Mouse (Mus musculus): ENCODE measurements at regions not wholly inside any gene's neighbourhood (a gene's known extent, or its start where the extent isn't known, plus 50 kb on each side); places are given as distances from the start of the nearest gene placed in this dataset.

GRCm38 (mm10) chr4:53951003-53951733 is 125.3 kb downstream of the Tmem38b start:
- H3K27me3 ChIP-seq (ENCODE audit: control insufficient read depth, insufficient read depth, low read length) = no peaks in the 10 kb centered on the region
- no peak overlapping the region for H3K9ac ChIP-seq (ENCODE audit: low read depth, low read length)
- H3K27ac ChIP-seq (ENCODE audit: low read depth, low read length) = no peak overlapping the region
- no peaks in the 10 kb centered on the region for H3K9me3 ChIP-seq (replicated peaks; ENCODE audit: control insufficient read depth, low read length)
- H3K36me3 ChIP-seq (ENCODE audit: control insufficient read depth, insufficient read depth, low read length) = no peaks in the 10 kb centered on the region
- no peak overlapping the region for H3K4me2 ChIP-seq
- no peak overlapping the region for H3K4me3 ChIP-seq (ENCODE audit: low read depth, low read length)
- ATAC-seq (replicated peaks; ENCODE audit: insufficient number of reproducible peaks, low FRiP score, low TSS enrichment) = no peak
- H3K4me1 ChIP-seq (ENCODE audit: control insufficient read depth, insufficient read depth, low read length) = peaks cover 9% of the 10 kb centered on the region
- 18% methylated on average over 3 of the region's 3 CpGs for WGBS (ENCODE audit: insufficient replicate concordance)

GRCm38 (mm10) chr4:53951734-53952109 is 125.9 kb downstream of the Tmem38b start:
- Histone ChIP-seq H3K9ac (ENCODE audit: low read depth, low read length) (no peak overlapping the region), H3K4me2 (no peak overlapping the region), H3K27me3 (ENCODE audit: control insufficient read depth, insufficient read depth, low read length) (no peaks in the 10 kb centered on the region), H3K4me1 (ENCODE audit: control insufficient read depth, insufficient read depth, low read length) (peaks cover 9% of the 10 kb centered on the region), H3K9me3 (replicated peaks; ENCODE audit: control insufficient read depth, low read length) (no peaks in the 10 kb centered on the region), H3K4me3 (ENCODE audit: low read depth, low read length) (no peak overlapping the region), H3K27ac (ENCODE audit: low read depth, low read length) (0 out of 2 replicates have a peak overlapping the region, but pooled peaks have one; percentile 25), H3K36me3 (ENCODE audit: control insufficient read depth, insufficient read depth, low read length) (no peaks in the 10 kb centered on the region)
- no peak for ATAC-seq (replicated peaks; ENCODE audit: insufficient number of reproducible peaks, low FRiP score, low TSS enrichment)
- WGBS (ENCODE audit: insufficient replicate concordance) = 75% methylated on average over 5 of the region's 5 CpGs

- ATAC-seq (replicated peaks; ENCODE audit: insufficient number of reproducible peaks, low FRiP score, low TSS enrichment) = no peak
- peak overlapping the region; percentile 25; the same call in 1 of the 2 replicates for H3K27ac ChIP-seq (ENCODE audit: low read depth, low read length)
These were observed 126.4 kb downstream of the Tmem38b start for GRCm38 (mm10) chr4:53952288-53952687.

DNA sequence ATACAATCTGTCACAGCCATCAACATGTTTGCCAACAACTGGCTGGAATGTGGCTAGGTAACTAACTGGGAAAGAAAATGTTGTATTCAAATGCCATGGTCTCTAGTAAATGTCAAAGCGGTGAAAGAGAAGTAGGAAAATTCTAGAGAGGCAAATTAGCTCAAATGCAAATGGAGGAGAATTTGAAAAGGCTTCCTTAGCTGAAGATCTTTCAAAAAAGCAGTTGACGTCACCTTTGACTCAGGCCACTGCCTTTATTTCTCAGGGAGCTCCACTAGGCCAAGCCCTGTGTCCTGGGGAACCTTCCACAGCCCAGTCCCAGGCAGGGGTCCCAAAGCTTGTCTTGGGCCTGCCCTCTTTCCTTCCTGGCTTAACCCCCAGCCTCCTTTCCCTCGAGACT is 136.6 kb downstream of the Tmem38b start:
- Histone ChIP-seq H3K27ac (ENCODE audit: low read depth, low read length) (no peak overlapping the region), H3K4me1 (ENCODE audit: control insufficient read depth, insufficient read depth, low read length) (no peaks in the 10 kb centered on the region), H3K9ac (ENCODE audit: low read depth, low read length) (no peak overlapping the region), H3K4me3 (ENCODE audit: low read depth, low read length) (no peak overlapping the region), H3K27me3 (ENCODE audit: control insufficient read depth, insufficient read depth, low read length) (no peaks in the 10 kb centered on the region), H3K9me3 (replicated peaks; ENCODE audit: control insufficient read depth, low read length) (no peaks in the 10 kb centered on the region), H3K4me2 (no peak overlapping the region), H3K36me3 (ENCODE audit: control insufficient read depth, insufficient read depth, low read length) (no peaks in the 10 kb centered on the region)
- 76% methylated on average over 3 of the region's 3 CpGs for WGBS (ENCODE audit: insufficient replicate concordance)
- ATAC-seq (replicated peaks; ENCODE audit: insufficient number of reproducible peaks, low FRiP score, low TSS enrichment) = no peak

More at GRCm38 (mm10) chr4:53952288-53952687, 126.4 kb downstream of the Tmem38b start:
- H3K27me3 ChIP-seq (ENCODE audit: control insufficient read depth, insufficient read depth, low read length) = no peaks in the 10 kb centered on the region
- no peaks in the 10 kb centered on the region for H3K9me3 ChIP-seq (replicated peaks; ENCODE audit: control insufficient read depth, low read length)
- H3K36me3 ChIP-seq (ENCODE audit: control insufficient read depth, insufficient read depth, low read length) = no peaks in the 10 kb centered on the region
- H3K4me2 ChIP-seq = no peak overlapping the region
- H3K4me1 ChIP-seq (ENCODE audit: control insufficient read depth, insufficient read depth, low read length) = peaks cover 9% of the 10 kb centered on the region
- no peak overlapping the region for H3K4me3 ChIP-seq (ENCODE audit: low read depth, low read length)
- H3K9ac ChIP-seq (ENCODE audit: low read depth, low read length) = no peak overlapping the region
- WGBS (ENCODE audit: insufficient replicate concordance) = 5% methylated on average over 3 of the region's 3 CpGs

- Histone ChIP-seq H3K4me2 (no peak overlapping the region), H3K27me3 (ENCODE audit: control insufficient read depth, insufficient read depth, low read length) (no peaks in the 10 kb centered on the region), H3K27ac (ENCODE audit: low read depth, low read length) (no peak overlapping the region), H3K9ac (ENCODE audit: low read depth, low read length) (no peak overlapping the region), H3K4me1 (ENCODE audit: control insufficient read depth, insufficient read depth, low read length) (peaks cover 2% of the 10 kb centered on the region; the same call in 1 of the 2 replicates), H3K9me3 (replicated peaks; ENCODE audit: control insufficient read depth, low read length) (no peaks in the 10 kb centered on the region), H3K4me3 (ENCODE audit: low read depth, low read length) (no peak overlapping the region), H3K36me3 (ENCODE audit: control insufficient read depth, insufficient read depth, low read length) (no peaks in the 10 kb centered on the region)
- ATAC-seq (replicated peaks; ENCODE audit: insufficient number of reproducible peaks, low FRiP score, low TSS enrichment) = no peak
These were observed 144.6 kb downstream of the Tmem38b start for GRCm38 (mm10) chr4:53970461-53970860.

DNA sequence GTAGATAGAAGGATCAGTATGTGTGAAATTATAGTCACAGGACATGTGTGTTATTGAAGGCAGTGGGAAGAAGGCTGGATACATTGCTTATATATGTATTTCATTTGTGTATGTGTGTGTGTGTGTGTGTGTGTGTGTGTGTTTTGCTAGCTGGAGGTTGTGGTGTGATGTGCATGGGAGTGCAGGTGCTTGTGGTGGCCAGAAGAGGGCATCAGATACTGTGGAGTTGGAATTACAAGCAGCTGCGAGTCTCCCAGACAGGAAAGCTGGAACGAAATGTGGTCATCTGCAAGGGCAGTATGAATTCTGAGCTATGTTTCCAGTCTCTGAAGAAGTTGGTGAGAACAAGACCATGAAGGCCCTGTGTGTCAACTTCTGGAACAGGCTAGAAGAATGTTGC is 145.1 kb downstream of the Tmem38b start:
- Histone ChIP-seq H3K27ac (ENCODE audit: low read depth, low read length) (no peak overlapping the region), H3K4me2 (no peak overlapping the region), H3K9ac (ENCODE audit: low read depth, low read length) (no peak overlapping the region), H3K4me3 (ENCODE audit: low read depth, low read length) (no peak overlapping the region), H3K27me3 (ENCODE audit: control insufficient read depth, insufficient read depth, low read length) (no peaks in the 10 kb centered on the region), H3K36me3 (ENCODE audit: control insufficient read depth, insufficient read depth, low read length) (no peaks in the 10 kb centered on the region), H3K4me1 (ENCODE audit: control insufficient read depth, insufficient read depth, low read length) (peaks cover 4% of the 10 kb centered on the region; the same call in 1 of the 2 replicates), H3K9me3 (replicated peaks; ENCODE audit: control insufficient read depth, low read length) (no peaks in the 10 kb centered on the region)
- ATAC-seq (replicated peaks; ENCODE audit: insufficient number of reproducible peaks, low FRiP score, low TSS enrichment) = no peak
- WGBS (ENCODE audit: insufficient replicate concordance) = 84% methylated on average over 2 of the region's 2 CpGs

DNA sequence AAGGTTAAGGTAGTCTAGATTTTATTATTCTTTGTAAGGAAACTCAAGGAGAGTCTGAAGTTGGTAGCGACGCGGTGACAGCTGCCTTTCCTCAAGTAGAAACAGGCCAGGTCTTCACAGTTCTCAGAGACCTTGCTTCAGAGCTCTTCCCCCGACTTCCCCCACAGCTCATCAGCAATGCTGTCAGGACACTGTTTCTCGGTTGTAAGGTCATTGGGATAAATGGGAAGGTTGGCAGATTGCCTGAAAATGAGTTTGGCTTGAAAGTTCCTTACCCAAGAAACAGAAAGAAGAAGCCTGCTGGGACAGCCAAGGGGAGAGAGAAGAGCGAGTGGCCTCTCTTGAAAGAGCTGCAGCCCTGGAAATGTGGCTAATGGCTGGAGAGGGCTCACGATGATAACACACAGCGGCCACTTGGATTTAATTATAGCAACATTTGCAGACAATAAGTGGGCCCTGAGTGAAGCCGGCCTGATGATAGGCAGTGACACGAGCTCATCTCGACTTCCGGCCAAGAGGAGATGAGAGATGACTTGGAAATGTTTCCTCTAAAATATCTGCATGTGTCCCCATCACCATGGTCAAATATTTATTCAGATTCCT is 150.3 kb downstream of the Tmem38b start:
- H3K4me3 ChIP-seq (ENCODE audit: low read depth, low read length) = no peak overlapping the region

DNA sequence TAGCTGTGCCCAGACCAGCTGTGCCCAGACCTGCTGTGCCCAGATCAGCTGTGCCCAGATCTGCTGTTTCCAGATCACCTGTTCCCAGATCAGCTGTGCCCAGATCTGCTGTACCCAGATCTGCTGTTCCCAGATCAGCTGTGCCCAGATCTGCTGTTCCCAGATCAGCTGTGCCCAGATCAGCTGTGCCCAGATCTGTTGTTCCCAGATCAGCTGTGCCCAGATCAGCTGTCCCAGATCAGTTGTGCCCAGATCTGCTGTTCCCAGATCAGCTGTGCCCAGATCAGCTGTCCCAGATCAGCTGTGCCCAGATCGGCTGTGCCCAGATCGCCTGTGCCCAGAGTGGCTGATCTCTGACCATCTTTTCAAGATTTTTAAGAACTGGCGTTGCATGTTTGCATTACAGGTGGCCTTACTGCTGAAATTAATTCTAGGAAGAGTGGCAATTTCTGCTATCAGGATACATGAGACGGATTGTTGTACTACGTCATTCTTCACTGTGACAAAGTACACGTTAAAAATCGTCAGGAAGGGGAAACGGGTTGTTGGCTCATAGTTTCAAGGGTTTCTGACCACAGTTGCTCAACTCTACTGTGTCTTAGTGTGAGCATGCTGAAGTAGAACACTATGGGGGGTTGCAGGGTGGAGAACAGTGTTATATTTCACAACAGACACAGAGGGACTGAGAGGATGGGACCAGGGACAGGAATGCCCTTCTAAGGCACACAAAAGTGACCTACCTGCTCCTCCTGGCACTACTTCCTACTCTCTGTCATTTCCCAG is 160.9 kb downstream of the Tmem38b start:
- no peak overlapping the region for H3K27ac ChIP-seq (ENCODE audit: low read depth, low read length)
- H3K4me2 ChIP-seq = no peak overlapping the region
- no peaks in the 10 kb centered on the region for H3K9me3 ChIP-seq (replicated peaks; ENCODE audit: control insufficient read depth, low read length)
- H3K27me3 ChIP-seq (ENCODE audit: control insufficient read depth, insufficient read depth, low read length) = no peaks in the 10 kb centered on the region
- WGBS (ENCODE audit: insufficient replicate concordance) = 79% methylated on average over 8 of the region's 8 CpGs
- no peak overlapping the region for H3K9ac ChIP-seq (ENCODE audit: low read depth, low read length)
- no peak for ATAC-seq (replicated peaks; ENCODE audit: insufficient number of reproducible peaks, low FRiP score, low TSS enrichment)
- no peaks in the 10 kb centered on the region for H3K36me3 ChIP-seq (ENCODE audit: control insufficient read depth, insufficient read depth, low read length)
- H3K4me1 ChIP-seq (ENCODE audit: control insufficient read depth, insufficient read depth, low read length) = no peaks in the 10 kb centered on the region
- no peak overlapping the region for H3K4me3 ChIP-seq (ENCODE audit: low read depth, low read length)

More for the DNA sequence above, 150.3 kb downstream of the Tmem38b start:
- no peaks in the 10 kb centered on the region for H3K27me3 ChIP-seq (ENCODE audit: control insufficient read depth, insufficient read depth, low read length)
- H3K36me3 ChIP-seq (ENCODE audit: control insufficient read depth, insufficient read depth, low read length) = no peaks in the 10 kb centered on the region
- no peak overlapping the region for H3K9ac ChIP-seq (ENCODE audit: low read depth, low read length)
- peak overlapping the region; percentile 30; the same call in 1 of the 2 replicates for H3K4me2 ChIP-seq
- H3K4me1 ChIP-seq (ENCODE audit: control insufficient read depth, insufficient read depth, low read length) = peaks cover 8% of the 10 kb centered on the region; the same call in 1 of the 2 replicates
- H3K27ac ChIP-seq (ENCODE audit: low read depth, low read length) = 0 out of 2 replicates have a peak overlapping the region, but pooled peaks have one; percentile 37
- 30% methylated on average over 12 of the region's 12 CpGs for WGBS (ENCODE audit: insufficient replicate concordance)
- no peaks in the 10 kb centered on the region for H3K9me3 ChIP-seq (replicated peaks; ENCODE audit: control insufficient read depth, low read length)
- no peak for ATAC-seq (replicated peaks; ENCODE audit: insufficient number of reproducible peaks, low FRiP score, low TSS enrichment)

Measured in heart, embryonic 11.5 days (tissue).